Mouse (Mus musculus) E14TG2a.4 (cell line): ENCODE results near the gene Wdr62.
A peak's percentile ranks its signal among the peaks of the same experiment; 100 is the strongest.

Experiments used
- H3K27me3 ChIP-seq: 2 replicates; pipeline ENCODE4 v1.6.1; 2014; ENCODE audit warnings: low read length, control low read depth; ENCODE audit not compliant: insufficient read depth
- H3K36me3 ChIP-seq: 2 replicates; pipeline ENCODE4 v1.6.1; 2014; ENCODE audit warnings: low read length, control low read depth; ENCODE audit not compliant: insufficient read depth
- H3K4me1 ChIP-seq: replicated peaks from 2 replicates; pipeline ENCODE4 v1.6.1; 2014; ENCODE audit warnings: low read depth, low read length, control low read depth
- H3K4me3 ChIP-seq: replicated peaks from 2 replicates; pipeline ENCODE4 v1.5.1; 2014; ENCODE audit warnings: mild to moderate bottlenecking, low read length
- H3K9me3 ChIP-seq: 2 replicates; pipeline ENCODE4 v1.6.1; 2014; ENCODE audit warnings: low read length, control low read depth
- CTCF ChIP-seq: conservative IDR thresholded peaks from 2 replicates; pipeline ENCODE4 v1.5.1; 2014; ENCODE audit warnings: low read length
- NANOG ChIP-seq: IDR thresholded peaks from 2 replicates; pipeline ENCODE4 v1.6.1; 2014; ENCODE audit warnings: borderline replicate concordance, low read length, mixed read lengths
- POU5F1 ChIP-seq: IDR thresholded peaks from 2 replicates; pipeline ENCODE4 v1.6.1; 2014; ENCODE audit warnings: low read length, borderline replicate concordance

Gene Wdr62

DNA sequence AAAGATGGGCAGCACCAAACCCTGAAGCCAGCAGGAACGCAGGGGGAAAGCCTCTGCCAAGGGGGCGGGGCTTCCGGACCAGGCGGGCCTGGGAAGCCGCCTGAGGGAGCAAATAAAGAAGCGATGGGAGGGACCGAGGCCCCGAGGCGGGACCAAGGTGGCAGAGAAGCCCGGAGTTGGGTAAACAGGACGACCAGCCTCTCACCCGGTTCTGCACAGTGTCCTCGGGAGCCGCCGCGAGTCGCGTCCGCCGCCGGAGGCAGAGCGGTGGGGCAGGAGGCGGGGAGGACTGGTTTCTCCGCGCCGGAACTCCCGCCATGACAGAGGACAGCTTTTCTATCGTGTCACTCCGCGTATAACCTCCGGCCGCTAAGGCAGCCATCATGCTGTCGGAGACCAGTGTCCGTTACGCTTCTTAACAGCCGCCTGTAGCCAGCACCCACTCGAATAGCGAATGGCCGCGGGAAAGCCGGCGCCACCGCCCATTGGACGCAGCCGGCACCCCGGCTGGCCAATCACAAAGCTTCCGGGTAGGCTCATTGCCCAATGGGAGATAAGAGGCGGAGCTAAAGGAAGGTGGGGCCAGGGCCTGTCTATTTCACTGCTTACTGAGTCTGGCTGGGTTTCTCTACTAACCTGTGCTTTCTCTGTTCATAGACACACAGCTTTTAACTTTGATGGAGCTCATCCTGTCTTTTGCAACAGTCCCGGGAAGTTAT lies at the start of gene Wdr62, which contains the start of gene Thap8:
Gene Wdr62, minus strand, starts transcription at position 469 of the 719 bp plus-strand sequence.
Gene Thap8, plus strand, starts transcription at position 144 of the 719 bp plus-strand sequence.
- Histone ChIP-seq H3K27me3 (no peaks in the 10 kb centered on the region), H3K4me3 (peak within 1 kb of the TSS; percentile 98), H3K4me1 (peaks cover 65% of the 10 kb centered on the region), H3K36me3 (peaks cover 30% of the 10 kb centered on the region), H3K9me3 (no peaks in the 10 kb centered on the region)
- no peak for TF ChIP-seq NANOG
- no peak for TF ChIP-seq CTCF
- no peak for TF ChIP-seq POU5F1

DNA sequence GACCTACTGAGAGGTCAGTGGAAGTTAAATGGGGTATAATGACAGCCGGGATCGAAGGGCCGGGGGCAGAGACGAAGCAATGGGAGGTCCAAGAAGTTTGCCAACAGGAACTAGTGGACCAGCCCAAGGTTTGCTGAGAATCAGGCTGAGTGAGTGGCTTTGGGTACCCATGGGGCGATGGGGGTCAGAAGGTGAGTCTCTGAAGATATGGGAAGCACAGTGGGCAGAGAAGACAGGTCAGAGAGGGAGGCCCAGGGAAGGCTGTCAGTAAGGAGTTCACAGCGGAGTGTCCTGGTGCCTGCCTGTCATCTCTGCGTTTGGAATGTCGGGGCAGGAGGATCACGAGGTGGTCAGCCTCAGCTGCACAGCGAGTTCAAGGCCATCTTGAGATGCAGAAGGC lies 48.2 kb upstream of the Wdr62 start:
- TF ChIP-seq CTCF (no peak), POU5F1 (no peak), NANOG (no peak)
- Histone ChIP-seq H3K4me3 (no peak overlapping the region), H3K36me3 (no peaks in the 10 kb centered on the region), H3K27me3 (peaks cover 17% of the 10 kb centered on the region), H3K4me1 (peaks cover 28% of the 10 kb centered on the region), H3K9me3 (no peaks in the 10 kb centered on the region)

DNA sequence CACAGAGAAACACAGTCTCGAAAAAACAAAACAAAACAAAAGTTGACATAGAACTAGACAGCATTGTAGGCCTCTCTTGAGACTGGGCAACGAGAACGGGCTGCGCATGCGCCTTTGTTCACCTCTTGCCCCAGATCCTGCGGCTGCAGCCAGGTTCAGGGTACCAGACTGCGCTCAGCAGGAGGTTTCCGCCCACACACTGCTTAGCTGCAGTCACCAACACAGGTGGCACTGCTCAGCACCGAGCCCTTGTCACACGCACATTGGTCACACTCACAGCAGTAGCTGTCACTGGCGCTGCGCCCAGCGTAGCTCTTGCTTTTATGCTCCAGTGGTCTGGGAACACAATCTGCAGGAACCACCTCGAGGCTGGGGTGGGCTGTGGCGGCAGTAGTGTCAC lies 46.9 kb upstream of the Wdr62 start:
- no peak for TF ChIP-seq NANOG
- H3K27me3 ChIP-seq: peaks cover 7% of the 10 kb centered on the region
- H3K4me1 ChIP-seq: peaks cover 33% of the 10 kb centered on the region
- no peaks in the 10 kb centered on the region for H3K36me3 ChIP-seq
- no peaks in the 10 kb centered on the region for H3K9me3 ChIP-seq
- no peak overlapping the region; the same call in 1 of the 2 replicates for H3K4me3 ChIP-seq

DNA sequence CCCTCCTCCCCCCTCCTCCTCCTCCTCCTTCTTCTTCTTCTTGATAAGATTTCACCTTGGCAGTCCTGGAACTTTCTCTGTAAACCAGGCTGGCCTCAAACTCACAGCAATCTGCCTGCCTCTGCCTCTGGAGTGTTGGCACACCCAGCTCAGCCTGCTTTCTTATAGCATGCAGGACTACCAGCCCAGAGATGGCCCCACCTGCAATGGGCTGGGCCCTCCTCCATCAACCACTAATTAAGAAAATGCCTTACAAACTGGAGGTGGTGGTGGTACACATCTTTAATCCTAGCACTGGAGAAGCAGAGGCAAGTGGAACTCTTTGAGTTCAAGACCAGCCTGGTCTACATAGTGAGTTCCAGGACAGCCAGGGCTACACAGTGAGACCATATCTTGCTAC lies 46.2 kb upstream of the Wdr62 start:
- Histone ChIP-seq H3K4me3 (no peak overlapping the region), H3K36me3 (no peaks in the 10 kb centered on the region), H3K4me1 (peaks cover 29% of the 10 kb centered on the region), H3K9me3 (no peaks in the 10 kb centered on the region), H3K27me3 (peaks cover 7% of the 10 kb centered on the region; the same call in 1 of the 2 replicates)
- TF ChIP-seq NANOG (no peak), CTCF (no peak), POU5F1 (no peak)

DNA sequence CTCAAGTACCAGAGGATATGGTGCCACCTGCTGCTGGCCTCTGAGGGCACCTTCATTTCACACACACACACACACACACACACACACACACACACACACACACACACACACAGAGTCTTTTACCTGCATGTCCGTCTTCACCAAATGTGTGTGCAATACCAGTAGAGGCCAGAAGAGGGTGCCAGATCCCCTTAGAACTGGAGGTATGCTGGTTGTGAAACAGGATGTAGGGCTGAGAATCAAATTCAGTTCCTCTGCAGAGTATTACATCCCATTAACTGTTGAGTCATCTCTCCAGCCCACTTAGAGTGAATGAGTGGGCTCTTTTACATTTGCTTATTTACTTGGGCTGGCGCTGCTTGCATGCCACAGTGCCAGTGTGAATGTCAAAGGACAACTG lies 45.1 kb upstream of the Wdr62 start:
- Histone ChIP-seq H3K4me1 (peaks cover 37% of the 10 kb centered on the region), H3K9me3 (no peaks in the 10 kb centered on the region), H3K4me3 (no peak overlapping the region), H3K27me3 (peaks cover 4% of the 10 kb centered on the region; the same call in 1 of the 2 replicates), H3K36me3 (peaks cover 10% of the 10 kb centered on the region)
- no peak for TF ChIP-seq POU5F1
- TF ChIP-seq CTCF: peak; percentile 84
- no peak for TF ChIP-seq NANOG

DNA sequence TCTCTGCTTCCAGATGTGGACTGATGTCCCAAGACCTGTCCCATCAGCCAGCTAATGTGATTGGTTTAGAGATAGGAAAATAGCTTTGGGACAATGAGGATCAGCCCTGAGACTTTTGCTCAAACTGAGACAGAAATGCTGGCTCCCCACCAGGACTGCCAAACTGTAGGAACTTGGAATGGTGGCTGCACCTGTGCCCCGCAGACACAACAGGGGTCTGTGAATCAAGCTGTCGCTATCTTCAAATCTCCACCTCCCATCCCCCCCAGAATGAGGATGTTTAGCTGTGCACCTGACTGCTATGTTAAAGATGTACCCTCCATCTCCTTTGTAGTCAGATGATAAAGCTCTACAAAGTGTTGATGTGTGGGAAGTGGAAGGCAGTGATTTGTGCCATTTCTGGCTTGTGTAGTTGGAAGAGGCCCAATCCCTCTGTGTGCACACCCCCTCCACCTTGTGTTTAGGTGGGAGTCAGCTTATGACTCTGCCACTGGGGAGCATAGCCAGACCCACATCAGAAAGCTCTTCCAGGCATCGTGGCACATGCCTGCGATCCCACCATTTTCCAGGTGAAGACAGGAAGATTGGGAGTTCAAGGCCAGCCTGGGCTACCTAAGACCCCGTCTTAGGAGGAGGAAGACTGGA lies 44.2 kb upstream of the Wdr62 start:
- H3K9me3 ChIP-seq: no peaks in the 10 kb centered on the region
- no peak overlapping the region for H3K4me3 ChIP-seq
- peaks cover 20% of the 10 kb centered on the region for H3K36me3 ChIP-seq
- peaks cover 38% of the 10 kb centered on the region for H3K4me1 ChIP-seq
- peaks cover 4% of the 10 kb centered on the region; the same call in 1 of the 2 replicates for H3K27me3 ChIP-seq
- no peak for TF ChIP-seq CTCF
- TF ChIP-seq POU5F1: no peak
- no peak for TF ChIP-seq NANOG

DNA sequence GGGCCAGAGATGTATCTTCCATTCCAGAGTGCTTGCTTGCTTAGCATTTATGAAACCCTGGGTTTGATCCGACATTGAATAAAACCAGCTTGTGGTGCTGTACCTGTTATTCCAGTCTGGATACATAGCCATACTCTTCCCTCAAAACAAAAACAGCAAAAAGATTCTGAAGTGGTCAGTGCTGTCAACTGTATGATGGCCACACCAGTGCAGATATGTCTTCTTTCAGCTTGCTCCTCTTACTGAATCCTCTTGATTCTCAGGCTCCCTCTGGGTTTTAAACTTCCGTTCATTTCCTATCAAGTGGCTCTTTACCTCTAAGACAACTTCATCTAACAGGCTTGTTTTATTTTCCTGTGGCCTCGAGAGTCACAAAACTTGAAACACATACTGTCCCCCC lies 43.6 kb upstream of the Wdr62 start, which contains the start of gene Sdhaf1:
Gene Sdhaf1, minus strand, starts transcription at position 101 of the 400 bp plus-strand sequence.
- Histone ChIP-seq H3K27me3 (peaks cover 4% of the 10 kb centered on the region; the same call in 1 of the 2 replicates), H3K4me3 (peak within 1 kb of the TSS; percentile 94), H3K4me1 (peaks cover 39% of the 10 kb centered on the region), H3K9me3 (no peaks in the 10 kb centered on the region), H3K36me3 (peaks cover 26% of the 10 kb centered on the region)
- no peak for TF ChIP-seq CTCF
- TF ChIP-seq NANOG: no peak
- no peak for TF ChIP-seq POU5F1

DNA sequence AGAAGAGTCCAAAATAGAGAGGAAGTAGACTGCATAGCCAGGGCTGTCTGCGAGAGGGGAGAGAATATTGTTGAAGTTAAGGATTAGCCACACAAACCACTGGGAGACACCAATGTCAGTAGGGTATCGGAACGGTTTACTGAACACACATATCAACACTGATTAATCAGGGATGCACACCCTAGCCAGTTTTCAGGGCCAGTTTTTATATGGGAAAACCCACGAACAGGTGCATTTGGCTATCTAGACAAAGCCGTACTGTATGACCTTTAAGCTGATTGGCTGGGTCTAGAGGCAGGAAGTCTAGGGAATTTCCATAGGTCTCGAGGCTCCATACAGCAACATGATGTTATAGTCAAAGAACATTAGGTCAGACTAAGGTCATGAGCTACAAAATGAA lies 42.6 kb upstream of the Wdr62 start:
- no peak for TF ChIP-seq CTCF
- TF ChIP-seq NANOG: no peak
- no peak for TF ChIP-seq POU5F1
- Histone ChIP-seq H3K36me3 (peaks cover 35% of the 10 kb centered on the region), H3K9me3 (no peaks in the 10 kb centered on the region), H3K27me3 (0 out of 2 replicates have a peak, but pooled peaks cover 4% of the 10 kb centered on the region), H3K4me3 (peak overlapping the region; percentile 94), H3K4me1 (peaks cover 44% of the 10 kb centered on the region)

DNA sequence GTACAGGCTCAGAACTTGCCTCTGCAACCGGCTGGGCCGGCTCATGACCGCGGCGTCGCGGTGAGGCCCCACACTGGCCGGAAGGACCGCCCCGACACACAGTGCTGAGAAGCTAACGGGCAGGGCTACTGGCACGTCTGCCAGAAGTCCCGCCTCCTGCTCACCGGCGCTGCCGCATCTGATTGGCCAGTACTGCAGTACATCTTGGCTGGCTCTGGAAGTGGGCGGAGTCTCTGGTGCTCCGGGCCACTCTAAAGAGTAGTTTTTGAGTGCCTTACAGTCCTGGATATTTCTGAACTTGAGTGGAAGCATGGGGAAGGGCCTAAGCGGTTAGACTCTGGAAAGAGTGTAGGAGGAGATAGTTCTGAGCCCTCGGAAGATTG lies 42.1 kb upstream of the Wdr62 start:
- peak overlapping the region; percentile 94 for H3K4me3 ChIP-seq
- 0 out of 2 replicates have a peak, but pooled peaks cover 2% of the 10 kb centered on the region for H3K27me3 ChIP-seq
- H3K9me3 ChIP-seq: no peaks in the 10 kb centered on the region
- H3K36me3 ChIP-seq: peaks cover 41% of the 10 kb centered on the region
- peaks cover 47% of the 10 kb centered on the region for H3K4me1 ChIP-seq
- TF ChIP-seq CTCF (no peak), NANOG (no peak), POU5F1 (no peak)
